Mouse (Mus musculus) embryonic fibroblast, embryonic 13.5 days (primary cell): ENCODE measurements around the gene Fkbp8.

Source experiments
- CTCF ChIP-seq: IDR thresholded peaks from 2 replicates; pipeline ENCODE4 v1.5.1; 2011; ENCODE audit warnings: mild to moderate bottlenecking, control low read depth, low read length, moderate library complexity, borderline replicate concordance; ENCODE audit not compliant: insufficient read depth
- POLR2A ChIP-seq: IDR thresholded peaks from 2 replicates; pipeline ENCODE4 v1.6.1; 2011; ENCODE audit warnings: low read depth, mild to moderate bottlenecking, control low read depth, low read length, moderate library complexity

DNA sequence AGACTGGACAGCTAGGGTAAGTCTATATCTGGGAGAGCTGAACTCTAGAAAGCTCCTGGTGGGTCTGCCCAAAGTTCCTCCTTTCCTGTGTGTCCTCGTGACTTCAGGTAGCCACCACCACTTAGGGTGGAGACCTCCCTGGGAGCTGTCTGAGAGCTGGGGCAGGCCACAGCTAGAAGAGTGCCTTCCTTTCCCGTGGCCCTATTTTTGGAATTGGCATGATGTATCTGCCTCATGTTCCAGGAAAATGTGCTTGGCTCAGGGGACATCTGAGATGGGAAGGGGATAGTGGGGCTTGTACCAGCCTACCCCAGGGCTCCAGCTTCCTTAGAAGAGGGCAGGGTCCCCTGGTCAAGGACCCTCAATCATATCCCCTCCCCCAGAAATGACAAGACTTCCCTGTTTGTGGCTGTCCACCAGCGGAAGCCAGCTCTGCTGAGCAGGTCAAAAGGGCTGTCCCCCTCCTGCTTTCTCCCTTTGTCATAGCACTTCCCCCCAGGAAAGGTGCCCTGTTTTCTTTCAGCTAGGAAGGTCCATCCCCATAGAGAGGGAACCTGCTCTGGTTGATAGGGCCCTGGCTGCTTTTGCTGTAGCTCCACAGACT is 24.1 kb downstream of the Fkbp8 start:
- TF ChIP-seq CTCF (no peak), POLR2A (no peak)
